Mouse (Mus musculus): ENCODE results near the gene Arhgef2.

DNA sequence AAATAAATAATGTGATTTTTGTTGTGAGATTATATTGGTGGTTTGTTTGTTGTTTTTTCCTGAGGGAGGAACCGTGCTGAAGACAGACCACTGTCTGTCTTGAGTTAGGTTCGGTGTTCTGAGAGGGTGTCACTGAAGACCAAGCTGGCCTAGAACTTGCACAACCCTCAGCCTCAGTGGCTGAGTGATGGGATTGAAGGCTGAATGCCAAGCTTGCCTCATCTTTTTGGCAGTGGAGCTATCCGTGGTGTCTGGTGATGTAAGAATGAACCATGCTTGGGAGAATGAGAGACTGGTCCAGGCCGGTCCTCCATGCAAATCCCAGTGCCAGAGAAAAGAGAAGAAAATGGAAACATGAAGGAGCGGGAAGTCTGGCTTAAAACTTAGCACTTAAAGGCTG is 36.1 kb upstream of the Arhgef2 start:
- TF ChIP-seq GATA1 (IDR thresholded peaks at IDR 0.05; ENCODE audit: borderline replicate concordance, low read length) (no peak), FLI1 (IDR thresholded peaks at IDR 0.05; ENCODE audit: low read length) (no peak)
